Mouse (Mus musculus) spleen, postnatal 10 days (tissue): ENCODE measurements around the gene Cep44.

ENCODE experiments used
- DNase-seq, 2 experiments: peaks; one replicate each; pipeline ENCODE4 v3.0.0; 2021 to 2022; ENCODE audit warnings: low spot score in 2 of 2

The Cep44 gene

DNA sequence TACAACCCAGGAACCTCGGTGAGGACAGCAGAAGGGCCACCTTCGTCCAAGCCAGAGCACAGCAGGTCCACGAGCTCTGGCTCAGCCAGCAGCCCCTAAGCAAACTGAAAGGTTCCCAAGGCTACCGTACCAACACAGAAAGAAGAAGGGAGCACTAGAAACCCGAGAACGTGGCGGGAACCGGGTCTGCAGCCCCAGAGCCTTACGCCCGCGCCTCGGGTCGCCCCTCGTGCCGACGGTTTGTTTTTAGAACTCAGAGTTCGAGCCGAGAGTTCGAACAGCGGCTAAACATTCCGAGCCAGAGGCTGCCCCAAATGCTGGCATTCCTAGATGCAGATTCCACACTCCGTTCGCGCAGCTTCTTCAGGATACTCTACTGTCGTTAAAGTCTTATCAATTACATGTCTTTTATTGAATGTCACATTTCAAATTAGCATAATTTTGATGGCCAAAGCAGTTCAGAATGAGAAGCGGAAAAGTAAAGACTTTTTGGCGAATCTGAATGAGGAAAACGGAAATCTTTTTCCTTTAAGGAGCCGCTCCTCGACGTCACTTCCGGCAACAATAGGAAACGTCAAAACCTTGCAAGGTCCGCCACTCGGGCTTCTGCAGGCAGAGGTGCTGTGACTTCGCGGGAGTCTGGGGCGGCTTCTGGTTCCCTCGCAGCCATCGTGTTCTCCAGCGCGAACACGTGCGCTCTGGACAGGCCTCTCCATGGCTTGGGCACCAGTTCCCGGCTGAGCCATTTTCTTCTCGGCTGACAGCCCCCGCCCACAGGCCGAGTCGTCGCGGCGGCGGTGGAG is at the start of gene Cep44, which contains the start of gene Fbxo8:
Cep44 (minus strand) TSS at position 490 of the 803 bp plus-strand sequence.
Fbxo8 (plus strand) TSS at position 533 of the 803 bp plus-strand sequence.
- peak; percentile 78 to 86 for DNase-seq

DNA sequence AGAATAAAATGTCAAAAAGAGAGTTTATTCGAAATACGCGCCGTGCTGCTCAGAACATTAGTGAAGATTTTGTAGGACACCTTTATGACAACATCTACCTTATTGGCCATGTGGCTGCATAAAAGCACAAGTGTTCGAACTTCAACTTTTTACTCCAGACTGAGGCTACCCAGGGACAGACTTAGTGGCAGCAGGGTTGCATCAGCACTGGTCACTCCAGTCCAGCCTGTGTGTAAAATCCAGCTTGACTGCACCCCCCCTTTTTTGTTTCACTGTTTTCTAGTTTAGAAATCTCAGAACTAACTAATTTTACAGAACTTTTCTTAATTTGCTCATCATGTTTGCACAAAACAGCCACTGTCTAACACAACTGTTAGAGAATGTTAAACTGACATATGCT is 40.7 kb upstream of the Cep44 start:
- no peak for DNase-seq

DNA sequence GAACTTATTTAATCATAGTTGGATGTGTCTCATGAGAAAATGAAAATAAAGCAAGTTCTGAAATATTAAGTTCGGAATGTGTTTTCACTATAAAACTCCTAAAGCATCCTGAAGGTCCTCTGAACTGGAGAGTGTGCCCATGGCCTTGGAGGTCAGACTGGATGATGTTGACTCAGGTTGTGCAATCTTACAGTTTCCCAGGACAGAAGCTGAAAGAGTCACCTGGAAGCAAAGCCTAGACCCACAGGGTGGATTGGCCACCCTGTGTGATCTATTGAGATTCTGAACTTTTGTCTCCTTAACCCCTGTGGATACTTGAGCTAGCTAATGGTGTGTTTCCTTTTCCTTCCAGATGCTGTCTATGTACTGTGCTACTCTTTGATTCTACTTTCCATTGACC is 40.2 kb upstream of the Cep44 start:
- DNase-seq, result no peak

DNA sequence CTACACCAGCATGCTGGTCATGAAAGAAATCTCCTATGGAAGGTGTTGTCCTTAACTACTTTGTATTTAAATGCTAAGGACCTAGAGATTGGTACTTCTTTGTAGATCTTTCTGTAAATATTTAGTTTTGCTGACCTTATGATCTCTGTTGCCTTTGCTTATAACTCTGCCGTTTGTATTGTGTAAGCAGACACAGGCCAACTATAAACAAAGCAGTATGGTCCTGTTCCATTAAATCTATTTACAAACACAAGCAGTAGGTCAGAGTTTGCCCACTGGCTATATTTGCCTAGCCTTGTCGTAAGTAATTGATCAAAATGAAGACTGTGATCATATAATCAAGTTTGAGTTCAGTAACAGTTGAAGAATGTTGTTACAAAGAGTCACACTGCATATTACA is 38.2 kb upstream of the Cep44 start:
- no peak for DNase-seq

DNA sequence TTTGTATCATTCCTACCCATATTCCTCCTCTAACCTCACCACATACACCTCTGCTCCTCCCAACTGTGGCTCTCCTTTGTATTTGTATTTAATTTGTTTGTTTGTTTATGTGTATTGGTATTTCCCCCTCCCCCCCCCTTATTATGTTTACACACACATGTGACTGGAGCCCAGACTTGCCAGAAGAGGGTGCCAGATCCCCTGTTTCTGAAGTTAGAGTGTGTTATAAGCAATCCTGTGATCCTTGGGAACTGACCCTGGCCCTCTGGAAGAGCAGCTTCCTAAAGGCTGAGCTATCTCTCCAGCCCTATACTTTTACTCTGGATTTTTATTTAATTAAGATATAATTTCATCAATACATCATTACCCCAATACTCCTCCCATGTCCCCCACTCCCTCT is 32.0 kb upstream of the Cep44 start:
- peak in 1 of 2 experiments; percentile 46 for DNase-seq

DNA sequence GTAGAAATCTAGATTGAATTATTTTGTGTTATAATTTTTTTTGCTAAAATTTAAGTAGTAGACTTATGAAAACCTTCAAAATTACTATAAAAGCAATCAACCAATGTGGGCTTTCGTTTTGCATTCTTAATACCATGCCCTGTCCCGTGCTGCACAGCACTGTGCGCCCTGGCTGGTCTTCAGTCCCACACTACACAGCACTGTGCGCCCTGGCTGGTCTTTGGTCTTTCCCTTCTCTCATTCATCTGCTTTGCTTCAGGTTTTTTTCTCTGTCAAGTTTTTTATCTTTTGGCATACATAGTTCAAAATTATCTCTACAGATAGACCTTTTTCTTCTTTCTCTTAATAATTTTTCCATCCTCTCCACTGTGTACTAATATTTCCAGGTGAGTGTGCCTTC is 30.1 kb upstream of the Cep44 start:
- DNase-seq, result peak in 1 of 2 experiments; percentile 33

DNA sequence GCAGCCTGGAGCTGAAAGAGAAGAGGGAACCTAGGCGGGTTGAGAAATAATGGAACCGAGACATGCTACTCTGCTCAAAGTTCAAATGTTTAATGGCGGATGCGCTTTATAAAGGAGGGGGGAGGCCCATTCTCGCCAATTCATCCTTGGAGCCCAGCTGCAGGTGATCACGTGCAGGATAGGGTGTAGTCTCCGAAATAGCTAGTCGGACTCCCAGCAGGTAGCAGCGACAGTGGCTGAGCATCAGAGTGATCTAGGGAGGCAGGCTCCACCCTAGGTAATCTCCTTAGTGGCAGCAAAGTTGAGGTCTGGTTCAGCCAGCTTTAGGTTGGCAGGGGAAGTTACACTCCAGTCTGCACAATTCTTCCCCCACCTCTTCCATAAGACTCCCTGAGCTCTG is 16.0 kb upstream of the Cep44 start:
- no peak for DNase-seq

DNA sequence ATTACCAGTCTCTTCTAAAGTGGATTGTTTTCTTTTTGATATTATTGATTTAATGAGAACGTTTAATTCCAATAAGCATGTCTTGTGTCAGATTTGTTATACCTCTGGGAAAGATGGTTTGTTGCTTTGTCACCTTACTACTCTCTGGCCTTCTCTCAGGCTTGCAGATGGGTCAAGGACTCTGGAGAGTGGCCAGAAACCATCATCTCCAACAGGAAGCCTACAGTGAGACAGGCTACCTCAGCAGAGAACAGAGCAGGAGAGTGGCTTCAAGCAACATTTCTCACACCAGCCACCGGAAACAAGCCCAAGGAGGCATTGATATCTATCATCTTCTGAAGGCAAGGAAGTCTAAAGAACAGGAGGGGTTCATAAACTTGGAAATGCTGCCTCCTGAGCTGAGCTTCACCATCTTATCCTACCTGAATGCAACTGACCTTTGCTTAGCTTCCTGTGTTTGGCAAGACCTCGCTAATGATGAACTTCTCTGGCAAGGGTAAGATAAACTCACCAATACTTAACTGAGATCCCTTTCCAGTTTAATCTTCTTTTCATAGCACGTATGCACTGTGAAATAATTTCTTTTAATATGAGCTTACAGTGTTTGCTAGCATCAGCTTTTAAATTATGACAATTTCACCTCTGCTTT is 13.7 kb upstream of the Cep44 start:
- no peak for DNase-seq

DNA sequence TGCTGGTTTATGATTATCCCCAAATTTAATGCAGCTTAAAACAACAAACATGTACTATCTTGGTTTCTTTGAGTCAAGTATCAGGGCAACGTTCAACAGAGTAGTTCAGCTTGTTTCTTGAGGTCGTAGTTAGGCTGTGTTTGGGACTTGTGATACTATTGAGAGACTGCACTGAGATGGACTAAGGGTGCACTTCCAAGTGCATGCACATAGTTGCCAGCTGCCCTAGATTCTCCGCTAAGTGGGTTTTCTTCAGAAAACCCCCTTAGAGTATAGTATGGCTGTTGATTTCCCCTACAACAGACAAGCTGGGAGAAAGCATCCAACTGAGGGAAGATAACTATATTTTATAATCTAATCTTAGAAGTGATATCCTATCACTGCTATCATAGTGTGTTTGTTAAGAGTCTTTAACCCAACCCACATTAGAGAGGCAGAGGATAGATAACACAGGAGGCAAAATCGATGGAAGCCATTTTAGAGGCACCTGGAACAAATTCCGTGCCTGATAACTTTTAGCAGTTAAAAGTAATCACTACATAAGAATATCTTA is 1.8 kb upstream of the Cep44 start:
- no peak for DNase-seq

DNA sequence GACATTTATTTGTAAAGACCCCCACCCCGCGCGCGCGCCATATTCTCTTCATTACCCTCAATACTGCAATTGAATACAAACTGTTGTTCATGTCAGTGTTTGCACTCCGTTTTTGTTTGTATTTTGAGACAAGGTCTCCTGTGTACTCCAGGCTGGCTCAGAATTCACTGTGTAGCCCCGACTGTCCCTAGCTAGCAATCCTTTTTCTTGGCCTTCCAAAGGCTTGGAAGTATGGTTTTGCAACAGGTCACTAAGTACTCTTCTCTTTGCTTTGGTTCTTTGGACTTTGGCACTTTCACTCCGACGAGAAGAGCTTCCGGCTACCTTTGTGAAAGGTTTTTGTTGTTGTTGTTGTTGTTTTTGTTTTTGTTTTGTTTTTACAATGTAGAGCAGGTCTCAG is 1.2 kb upstream of the Cep44 start:
- DNase-seq, result peak; percentile 10 to 28

DNA sequence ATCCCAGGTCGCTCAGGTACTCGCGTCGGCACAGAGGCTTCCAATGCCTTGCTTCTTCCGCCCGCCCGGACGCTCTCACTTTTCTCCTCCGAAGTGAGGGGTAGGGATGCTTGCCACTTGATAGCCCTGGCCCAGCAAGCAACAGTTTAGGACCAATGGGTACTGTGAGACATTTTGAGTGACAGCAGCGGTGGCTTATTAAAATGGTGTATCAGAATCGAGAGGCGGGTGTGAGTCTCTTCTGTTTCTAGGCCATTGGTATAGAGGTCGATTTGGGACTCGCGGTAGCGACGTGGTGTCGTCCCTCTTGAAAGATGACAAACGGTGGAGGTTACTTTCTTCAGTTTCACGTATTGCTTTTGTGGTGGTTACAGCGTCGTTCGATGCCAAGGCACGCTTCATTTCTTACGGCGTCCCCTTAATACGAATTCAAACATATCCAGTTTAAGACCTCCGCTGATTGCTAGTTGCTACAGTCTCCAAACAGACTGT is 560 bp upstream of the Cep44 start:
- DNase-seq, result peak; percentile 75 to 87

DNA sequence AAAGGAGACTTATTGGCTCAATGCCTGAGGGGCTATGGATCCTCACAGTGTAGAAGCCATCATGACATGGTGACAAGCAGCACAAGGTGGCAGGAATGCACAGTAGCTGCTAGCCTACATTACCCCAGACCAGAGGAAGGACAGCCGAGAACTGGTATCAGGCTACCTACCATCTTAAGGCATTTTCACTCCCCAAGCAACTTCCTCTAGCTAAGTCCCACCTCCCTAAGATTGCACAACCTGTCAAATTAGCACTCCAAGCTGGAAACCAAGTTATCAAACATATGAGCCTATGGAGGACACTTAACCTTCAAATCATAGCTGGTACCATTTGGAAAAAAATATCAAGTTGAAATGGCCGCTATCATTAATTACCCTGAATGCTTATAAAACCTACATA is 3.0 kb downstream of the Cep44 start:
- no peak for DNase-seq

DNA sequence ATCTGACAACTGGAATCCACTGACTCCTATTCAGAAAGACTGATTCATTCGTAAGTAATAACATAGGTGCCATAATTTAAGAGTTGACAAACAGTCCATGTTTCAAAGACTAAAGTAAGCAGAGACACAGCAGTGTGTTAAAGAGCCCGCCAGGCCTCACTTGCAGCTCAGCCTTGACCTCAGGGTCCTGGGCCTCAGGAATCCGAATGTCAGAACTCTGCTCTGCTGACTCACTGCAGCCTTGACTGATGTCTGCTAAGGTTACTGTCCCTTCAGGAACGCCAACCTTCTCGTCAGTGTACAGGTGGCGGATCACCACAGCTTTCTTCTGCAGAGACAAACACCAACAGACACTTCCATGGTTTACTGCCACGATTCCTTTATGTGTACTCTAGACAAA is 10.1 kb downstream of the Cep44 start:
- no peak for DNase-seq

DNA sequence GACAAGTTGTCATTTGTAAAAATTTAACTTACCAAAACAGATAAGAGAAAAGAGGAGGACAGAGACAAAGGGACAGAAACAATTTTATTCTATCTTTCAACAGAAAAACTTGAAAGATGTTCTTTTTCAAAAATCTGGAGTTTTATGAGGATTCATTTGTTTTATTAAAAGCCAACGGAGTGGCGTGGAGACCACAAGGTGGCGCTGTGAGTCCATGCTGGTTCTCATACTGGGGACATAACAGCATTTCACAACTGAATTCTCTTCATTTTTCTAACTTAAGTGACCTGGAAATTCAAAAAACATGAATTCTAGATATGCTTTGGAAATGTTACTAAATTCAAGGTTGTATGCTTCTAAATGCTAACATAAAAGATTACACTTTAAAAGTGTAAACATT is 20.5 kb downstream of the Cep44 start:
- peak; percentile 47 to 81 for DNase-seq

DNA sequence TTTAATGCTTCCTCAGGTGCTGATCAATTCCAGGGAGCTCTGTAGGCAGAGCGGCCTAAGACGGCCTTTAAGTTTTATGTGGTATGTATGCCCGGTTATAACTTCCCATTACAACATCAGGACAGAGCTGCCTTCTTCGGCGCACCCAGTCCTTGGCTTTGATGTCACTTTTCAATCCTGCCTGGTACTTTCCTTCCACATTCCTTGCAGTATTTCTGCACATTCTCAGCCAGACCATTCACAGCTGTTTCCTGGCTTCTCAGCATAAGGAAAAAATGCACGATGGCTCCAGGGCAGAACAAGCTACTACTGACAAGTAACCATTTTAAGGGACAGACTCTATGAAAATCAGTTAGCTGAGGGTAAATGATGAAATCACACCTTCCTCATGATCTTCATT is 22.0 kb downstream of the Cep44 start:
- no peak for DNase-seq

DNA sequence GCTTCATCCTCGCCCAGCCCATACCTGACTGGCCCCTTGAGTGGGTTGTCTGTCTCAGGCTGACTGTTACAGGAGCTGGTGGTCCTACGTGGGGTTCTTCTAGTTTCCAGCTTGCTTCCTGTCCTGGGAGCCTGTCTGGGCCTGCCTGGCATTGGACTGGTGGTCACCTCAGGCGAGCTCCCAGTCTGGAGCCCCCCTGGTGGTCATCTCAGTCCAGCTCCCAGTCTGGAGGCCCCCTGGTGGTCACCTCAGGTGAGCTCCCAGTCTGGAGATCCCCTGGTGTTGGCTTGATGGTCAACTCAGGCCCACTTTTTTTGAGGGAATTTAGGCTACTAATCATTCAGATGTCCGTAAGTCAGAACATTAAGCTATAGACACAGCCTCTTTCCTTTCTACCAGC is 29.8 kb downstream of the Cep44 start:
- DNase-seq, result no peak

DNA sequence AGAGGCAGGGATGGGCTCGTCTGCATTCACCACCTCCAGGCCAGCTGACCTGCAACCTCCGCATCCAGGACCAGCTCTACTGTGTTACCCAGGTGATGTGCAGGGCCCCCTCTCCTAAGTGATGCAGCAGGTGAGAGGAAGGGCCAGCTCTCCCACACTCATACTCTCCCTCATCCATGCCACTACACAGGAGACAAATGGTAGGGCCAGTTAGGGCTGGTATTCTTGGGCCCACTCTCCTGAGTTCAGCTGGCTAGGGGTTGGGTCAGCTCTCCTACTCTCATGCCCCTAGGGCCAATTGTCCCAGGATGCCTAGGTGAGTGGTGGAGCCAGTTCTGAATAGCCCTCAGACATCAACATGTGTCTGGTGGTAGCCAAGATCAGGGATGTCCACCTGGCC is 30.6 kb downstream of the Cep44 start:
- DNase-seq, result no peak

DNA sequence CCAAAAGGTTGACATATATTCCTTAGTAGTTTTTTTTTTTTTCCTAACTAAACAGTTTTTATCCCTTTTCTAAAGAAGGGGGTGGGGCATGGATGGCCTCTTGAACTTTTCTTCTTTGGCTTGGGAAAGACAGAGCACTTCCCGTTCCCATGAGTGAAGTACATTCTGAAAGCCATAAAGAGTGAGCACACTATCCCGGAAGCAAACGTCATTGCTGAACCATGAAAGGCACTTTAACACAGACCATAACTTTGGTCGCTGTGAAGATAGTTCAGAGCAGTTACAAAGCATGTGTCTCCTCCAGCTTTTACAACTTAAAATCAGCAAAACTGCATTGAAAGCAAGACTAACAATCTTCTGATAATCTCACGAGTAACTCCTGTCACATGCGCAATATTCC is 32.0 kb downstream of the Cep44 start:
- no peak for DNase-seq

DNA sequence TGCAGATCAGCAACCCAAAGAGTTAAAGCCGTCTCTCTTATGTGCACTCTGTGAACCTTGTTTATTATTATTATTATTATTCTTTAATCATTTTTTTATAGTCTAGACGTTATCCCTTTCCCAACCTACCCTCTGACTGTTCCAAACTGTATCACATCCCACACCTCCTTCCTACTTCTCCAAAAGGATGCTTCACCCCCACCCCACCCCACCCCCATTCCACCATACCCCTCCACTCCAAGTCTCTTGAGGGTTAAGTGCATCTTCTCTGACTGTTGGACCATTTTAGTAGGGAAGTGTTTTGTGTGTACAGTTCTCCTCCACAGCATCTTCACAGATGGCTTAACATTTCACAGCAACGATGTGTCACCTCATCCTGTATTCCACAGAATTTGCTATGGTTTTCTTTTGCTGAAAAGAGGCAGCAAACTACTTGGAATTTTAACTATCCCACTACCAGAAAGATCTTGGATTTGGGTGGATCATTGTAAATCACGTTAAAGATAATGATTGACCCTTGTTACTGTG is 41.8 kb downstream of the Cep44 start:
- no peak for DNase-seq

DNA sequence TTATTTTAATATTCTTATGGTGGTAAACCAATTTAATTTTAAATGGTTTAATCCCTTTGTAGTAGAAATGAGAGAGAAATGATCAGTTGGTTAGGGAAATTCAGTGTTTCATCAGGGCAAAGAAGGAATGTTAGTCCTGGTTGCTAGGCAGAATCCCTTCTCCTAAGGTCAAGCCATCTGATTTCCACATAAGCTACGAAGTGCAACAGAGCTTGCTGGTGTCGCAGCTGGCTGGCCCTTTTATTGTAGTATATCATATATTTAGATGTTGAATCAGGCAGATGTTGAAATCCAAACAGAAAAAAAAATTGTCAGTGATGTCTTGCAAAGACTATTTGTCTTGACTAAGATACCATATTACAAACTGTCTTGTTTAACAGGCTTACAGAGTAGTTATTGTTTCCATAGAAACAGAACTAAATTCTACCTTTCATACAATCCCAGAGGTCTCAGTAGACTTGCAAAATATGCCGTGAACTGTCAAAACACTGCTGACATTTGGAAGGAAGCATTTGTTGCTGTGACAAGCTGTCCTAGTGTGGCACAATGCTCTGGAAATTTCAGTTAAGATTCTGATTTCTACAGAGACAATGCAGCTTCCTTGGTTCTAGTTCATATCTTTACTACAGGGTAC is 42.4 kb downstream of the Cep44 start:
- DNase-seq, result no peak

DNA sequence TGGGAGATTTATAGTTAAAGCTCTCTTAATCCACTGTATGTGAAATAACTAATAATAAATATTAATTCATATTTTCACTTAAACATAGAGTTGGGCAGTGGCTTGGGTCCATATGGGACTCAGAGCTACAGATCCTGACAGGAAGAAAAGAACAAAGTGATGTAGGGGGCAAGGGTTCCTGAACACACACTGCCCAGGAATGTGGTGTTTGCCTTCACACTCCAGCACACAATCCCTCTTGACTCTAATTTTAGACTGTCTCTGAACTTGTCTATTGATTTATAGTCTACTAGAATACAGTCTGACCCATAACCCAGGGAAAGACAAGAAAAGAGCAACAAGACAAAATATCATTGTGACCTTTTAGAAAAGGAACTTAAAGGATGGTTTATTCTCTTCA is 48.9 kb downstream of the Cep44 start:
- no peak for DNase-seq

DNA sequence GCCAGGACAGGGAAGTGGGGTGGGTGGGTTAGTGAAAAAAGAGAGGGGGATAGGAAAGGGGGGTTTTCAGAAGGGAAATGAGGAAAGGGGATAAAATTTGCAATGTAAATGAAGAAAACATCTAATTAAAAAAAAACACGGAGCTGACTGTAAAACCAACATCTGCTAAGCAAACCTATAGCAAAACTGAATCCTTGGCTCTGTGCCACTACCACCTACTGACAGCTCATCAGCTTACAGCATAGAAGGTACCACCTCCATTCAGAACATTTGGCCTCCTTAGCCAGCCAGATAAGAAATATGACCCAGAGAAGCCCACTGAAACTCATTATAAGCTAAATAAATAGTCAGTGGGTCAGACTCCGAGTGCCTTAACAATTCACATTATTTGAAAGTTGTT is 61.4 kb downstream of the Cep44 start:
- DNase-seq, result no peak
